Mouse (Mus musculus) heart, postnatal 0 days (tissue): ENCODE results near the gene Nectin2. TPM values are rescaled to one million over a fixed set of nuclear protein-coding genes. Genes with fewer than 3 reads are reported as not detected.

Experiments
- ATAC-seq: fragments of 200-750 bp; cut with Nextera tagmentation; 2 replicates; pipeline ENCODE4 v1.8.0; 2017; ENCODE audit warnings: low read depth, moderate number of reproducible peaks, moderate library complexity; ENCODE audit not compliant: insufficient read depth
- DNase-seq: peaks from one replicate; pipeline ENCODE4 v3.0.0-alpha.2; 2016; ENCODE audit warnings: low spot score
- H3K27ac ChIP-seq: fragments of 300-500 bp; sonication (generic); 2 replicates; pipeline ENCODE4 v1.5.1; 2014; ENCODE audit warnings: low read depth, mild to moderate bottlenecking
- H3K27me3 ChIP-seq: fragments of 300-500 bp; sonication (generic); 2 replicates; pipeline ENCODE4 v1.6.1; 2014; ENCODE audit warnings: low read length, mixed read lengths; ENCODE audit not compliant: control insufficient read depth, insufficient read depth
- H3K36me3 ChIP-seq: fragments of 300-500 bp; sonication (generic); replicated peaks from 2 replicates; pipeline ENCODE4 v1.6.1; 2014; ENCODE audit warnings: low read length, mixed read lengths; ENCODE audit not compliant: control insufficient read depth, insufficient read depth
- H3K4me1 ChIP-seq: fragments of 300-500 bp; sonication (generic); 2 replicates; pipeline ENCODE4 v1.6.1; 2014; ENCODE audit warnings: antibody characterized with exemption; ENCODE audit not compliant: control insufficient read depth, insufficient read depth
- H3K4me2 ChIP-seq: fragments of 300-500 bp; sonication (generic); 2 replicates; pipeline ENCODE4 v1.6.1; 2014; ENCODE audit warnings: low read depth, mild to moderate bottlenecking, low read length, moderate library complexity
- H3K4me3 ChIP-seq: fragments of 300-500 bp; sonication (generic); 2 replicates; pipeline ENCODE4 v1.5.1; 2014; ENCODE audit warnings: low read depth, low read length
- H3K9ac ChIP-seq: fragments of 300-500 bp; sonication (generic); replicated peaks from 2 replicates; pipeline ENCODE4 v1.6.1; 2014; ENCODE audit warnings: low read depth, low read length, mixed read lengths
- H3K9me3 ChIP-seq: fragments of 300-500 bp; sonication (generic); replicated peaks from 2 replicates; pipeline ENCODE4 v1.6.1; 2016; ENCODE audit warnings: low read length; ENCODE audit not compliant: control insufficient read depth
- CTCF ChIP-seq: IDR thresholded peaks from 2 replicates; pipeline ENCODE4 v1.5.1; 2016; ENCODE audit warnings: antibody characterized with exemption, control low read depth, low read depth
- EP300 ChIP-seq: IDR thresholded peaks from 2 replicates; pipeline ENCODE4 v1.6.1; 2016; ENCODE audit warnings: antibody characterized with exemption, low read depth
- WGBS: fragments of 180-500 bp; shearing (Covaris S2); extraction: QIAGEN DNeasy Blood & Tissue Kit; methylation state at CpG from one replicate; pipeline ENCODE4 v1.1.7; 2014; 5-methylcytosine and 5-hydroxymethylcytosine counted together
- polyA plus RNA-seq: library from polyadenylated mRNA; unstranded; fragments of >200 nt; fragmentation: Nextera tagmentation; extraction: Ambion mirVana; gene quantifications from 2 replicates; pipeline ENCODE4 v1.2.1, GENCODE M21; 2015
- total RNA-seq: library from RNA; depleted of rRNA; stranded (reverse); fragments of >200 nt; gene quantifications from 2 replicates; pipeline ENCODE4 v1.2.3, GENCODE M21; 2014; ENCODE audit warnings: low replicate concordance

Gene Nectin2
- total and polyA plus RNA-seq, 2 experiments from 2014 or later = 43.6 to 81.3 TPM

GRCm38 (mm10) chr7:19777049-19777723 is 26.9 kb upstream of the Nectin2 start:
- no peak overlapping the region for H3K4me3 ChIP-seq
- ATAC-seq = peak; percentile 87
- H3K4me2 ChIP-seq = no peak overlapping the region
- no peaks in the 10 kb centered on the region for H3K27me3 ChIP-seq
- peak overlapping the region; percentile 33 for H3K27ac ChIP-seq
- no peaks in the 10 kb centered on the region for H3K9me3 ChIP-seq
- TF ChIP-seq EP300 (no peak), CTCF (no peak)
- no peak overlapping the region for H3K9ac ChIP-seq
- H3K4me1 ChIP-seq = no peaks in the 10 kb centered on the region
- H3K36me3 ChIP-seq = no peaks in the 10 kb centered on the region
- 52% methylated on average over 11 of the region's 11 CpGs for WGBS
- peak; percentile 57 for DNase-seq

DNA sequence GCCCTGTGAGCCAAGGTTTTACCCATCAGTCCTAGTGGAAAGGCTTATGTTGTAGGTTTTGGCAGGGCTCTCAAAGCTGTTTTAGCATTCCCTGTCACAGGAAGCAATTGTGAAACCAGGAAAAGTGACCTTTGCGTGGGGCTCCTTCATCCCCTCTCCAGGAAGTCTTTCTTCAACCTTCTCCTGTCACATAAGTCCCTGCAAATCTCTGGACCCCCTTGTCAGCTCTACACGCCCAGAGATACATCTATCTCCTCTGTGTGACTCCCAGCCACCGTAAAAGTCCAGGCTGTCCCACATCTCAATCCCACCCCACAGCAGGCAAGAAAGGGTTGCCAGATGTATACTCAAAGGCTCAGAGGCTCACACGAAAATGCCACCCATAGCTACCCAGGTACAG is 21.4 kb upstream of the Nectin2 start:
- Histone ChIP-seq H3K36me3 (peaks cover 8% of the 10 kb centered on the region; the same call in 1 of the 2 replicates), H3K9me3 (no peaks in the 10 kb centered on the region), H3K9ac (no peak overlapping the region), H3K4me3 (no peak overlapping the region), H3K27ac (no peak overlapping the region), H3K27me3 (no peaks in the 10 kb centered on the region), H3K4me1 (peaks cover 23% of the 10 kb centered on the region), H3K4me2 (no peak overlapping the region)
- TF ChIP-seq EP300 = no peak
- WGBS = 68% methylated on average over 4 of the region's 4 CpGs
- DNase-seq (no peak), ATAC-seq (no peak)

GRCm38 (mm10) chr7:19770984-19771391 is 20.7 kb upstream of the Nectin2 start, which contains the start of gene Bcam:
TSS of gene Bcam (minus strand) at chr7:19771016.
- Histone ChIP-seq H3K4me3 (peak within 1 kb of the TSS; percentile 80), H3K4me1 (peaks cover 23% of the 10 kb centered on the region), H3K27me3 (no peaks in the 10 kb centered on the region), H3K4me2 (peak within 1 kb of the TSS; percentile 93), H3K9ac (peak within 1 kb of the TSS; percentile 90), H3K36me3 (peaks cover 12% of the 10 kb centered on the region; the same call in 1 of the 2 replicates), H3K27ac (peak within 1 kb of the TSS; percentile 87), H3K9me3 (no peaks in the 10 kb centered on the region)
- ATAC-seq (no peak), DNase-seq (no peak)
- TF ChIP-seq EP300 (no peak), CTCF (no peak)
- 9% methylated on average over 8 of the region's 9 CpGs for WGBS

DNA sequence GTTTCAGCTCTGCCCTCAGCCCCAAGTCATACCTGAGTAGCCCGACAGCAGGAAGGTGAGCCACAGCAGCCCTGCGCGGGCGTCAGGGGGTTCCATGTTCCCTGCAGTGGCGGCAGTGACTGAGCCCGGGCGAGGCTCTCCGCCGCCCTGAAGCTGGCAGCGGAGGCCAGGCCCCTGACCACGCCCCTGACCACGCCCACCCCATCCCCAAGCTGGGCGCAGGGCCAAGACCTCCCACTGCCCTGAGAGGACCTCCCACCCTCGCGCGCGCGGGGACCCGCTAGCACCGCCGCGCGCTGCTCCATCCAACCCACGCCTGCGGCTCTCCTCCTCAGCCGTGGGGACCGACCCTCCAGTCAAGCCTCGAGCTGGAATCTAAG is 20.1 kb upstream of the Nectin2 start:
- H3K9me3 ChIP-seq = no peaks in the 10 kb centered on the region
- peak overlapping the region; percentile 87 for H3K27ac ChIP-seq
- ATAC-seq (peak; percentile 85), DNase-seq (peak; percentile 71)
- peak overlapping the region; percentile 90 for H3K9ac ChIP-seq
- under 1% methylated on average over 28 of the region's 28 CpGs for WGBS
- H3K4me3 ChIP-seq = peak overlapping the region; percentile 80
- TF ChIP-seq CTCF = no peak
- TF ChIP-seq EP300 = 0 out of 2 replicates have a peak, but pooled peaks have one; percentile 31
- H3K4me1 ChIP-seq = peaks cover 23% of the 10 kb centered on the region
- peak overlapping the region; percentile 93 for H3K4me2 ChIP-seq
- H3K36me3 ChIP-seq = peaks cover 18% of the 10 kb centered on the region
- H3K27me3 ChIP-seq = no peaks in the 10 kb centered on the region

- Histone ChIP-seq H3K9me3 (no peaks in the 10 kb centered on the region), H3K4me3 (peak overlapping the region; percentile 80), H3K27ac (peak overlapping the region; percentile 87), H3K27me3 (no peaks in the 10 kb centered on the region), H3K4me1 (peaks cover 23% of the 10 kb centered on the region), H3K36me3 (peaks cover 23% of the 10 kb centered on the region), H3K9ac (peak overlapping the region; percentile 90), H3K4me2 (peak overlapping the region; percentile 93)
- TF ChIP-seq CTCF = no peak
- no peak for TF ChIP-seq EP300
- ATAC-seq (peak; percentile 9; the same call in 1 of the 2 replicates), DNase-seq (no peak)
- 4% methylated on average over 16 of the region's 16 CpGs for WGBS
Observed at GRCm38 (mm10) chr7:19769434-19770374, 19.4 kb upstream of the Nectin2 start.
